Mouse (Mus musculus): Measurements from ENCODE around the gene Chuk.

GRCm38 (mm10) chr19:44106831-44107660 is at the start of gene Chuk:
- TF ChIP-seq POLR2A (IDR thresholded peaks at IDR 0.05; ENCODE audit: low read depth, low read length) (peak; percentile 93), CTCF (IDR thresholded peaks at IDR 0.05; ENCODE audit: extremely low read depth, insufficient read length, insufficient replicate concordance, low read depth, low read length) (no peak)

Data from small intestine, adult 2 months (tissue).